Mouse (Mus musculus) forebrain, embryonic 10.5 days (tissue): ENCODE data around the gene Dalrd3. TPM values are rescaled to one million over a fixed set of nuclear protein-coding genes. Genes with fewer than 3 reads are reported as not detected.
A peak's percentile ranks its signal among the peaks of the same experiment; 100 is the strongest.

ENCODE experiments used
- DNase-seq: peaks from one replicate; pipeline ENCODE4 v3.0.0-alpha.2; 2017; ENCODE audit warnings: low spot score; ENCODE audit errors: extremely low spot score
- H3K27ac ChIP-seq: fragments of 300-500 bp; sonication (generic); 2 replicates; pipeline ENCODE4 v1.5.1; 2016; ENCODE audit warnings: mild to moderate bottlenecking
- H3K27me3 ChIP-seq: fragments of 300-500 bp; sonication (generic); 2 replicates; pipeline ENCODE4 v1.6.1; 2016; ENCODE audit warnings: mild to moderate bottlenecking; ENCODE audit not compliant: poor library complexity, severe bottlenecking
- H3K36me3 ChIP-seq: fragments of 300-500 bp; sonication (generic); replicated peaks from 2 replicates; pipeline ENCODE4 v1.6.1; 2016; ENCODE audit warnings: mild to moderate bottlenecking, moderate library complexity
- H3K4me1 ChIP-seq: fragments of 300-500 bp; sonication (generic); 2 replicates; pipeline ENCODE4 v1.6.1; 2016
- H3K4me3 ChIP-seq: fragments of 300-500 bp; sonication (generic); 2 replicates; pipeline ENCODE4 v1.5.1; 2016; ENCODE audit warnings: mild to moderate bottlenecking, moderate library complexity
- H3K9me3 ChIP-seq: fragments of 300-500 bp; sonication (generic); 2 replicates; pipeline ENCODE4 v1.6.1; 2016; ENCODE audit warnings: mild to moderate bottlenecking, moderate library complexity
- WGBS: fragments of 180-500 bp; shearing (Covaris S2); methylation state at CpG from one replicate; pipeline ENCODE4 v1.1.7; 2016; 5-methylcytosine and 5-hydroxymethylcytosine counted together
- polyA plus RNA-seq: library from polyadenylated mRNA; unstranded; fragments of >200 nt; fragmentation: Nextera tagmentation; extraction: Ambion mirVana; gene quantifications from 2 replicates; pipeline ENCODE4 v1.2.1, GENCODE M21; 2016

Dalrd3 gene
- 192 and 201 TPM in 2 replicates for polyA plus RNA-seq

GRCm38 (mm10) chr9:108569381-108570206, at the start of gene Dalrd3:
Gene Dalrd3 (plus strand): TSS chr9:108569886.
- no peaks in the 10 kb centered on the region for H3K9me3 ChIP-seq
- peak within 1 kb of the TSS; percentile 80 for H3K27ac ChIP-seq
- DNase-seq = peak; percentile 94
- H3K4me1 ChIP-seq = peaks cover 75% of the 10 kb centered on the region
- H3K27me3 ChIP-seq = no peaks in the 10 kb centered on the region
- peak within 1 kb of the TSS; percentile 64 for H3K4me3 ChIP-seq
- peaks cover 60% of the 10 kb centered on the region for H3K36me3 ChIP-seq
- 7% methylated on average over 42 of the region's 42 CpGs for WGBS

GRCm38 (mm10) chr9:108521604-108522003, 48.1 kb upstream of the Dalrd3 start:
- Histone ChIP-seq H3K27ac (no peak overlapping the region), H3K4me1 (peaks cover 34% of the 10 kb centered on the region), H3K36me3 (peaks cover 51% of the 10 kb centered on the region), H3K27me3 (no peaks in the 10 kb centered on the region), H3K9me3 (no peaks in the 10 kb centered on the region), H3K4me3 (no peak overlapping the region)
- WGBS = 84% methylated on average over 2 of the region's 2 CpGs
- no peak for DNase-seq

DNA sequence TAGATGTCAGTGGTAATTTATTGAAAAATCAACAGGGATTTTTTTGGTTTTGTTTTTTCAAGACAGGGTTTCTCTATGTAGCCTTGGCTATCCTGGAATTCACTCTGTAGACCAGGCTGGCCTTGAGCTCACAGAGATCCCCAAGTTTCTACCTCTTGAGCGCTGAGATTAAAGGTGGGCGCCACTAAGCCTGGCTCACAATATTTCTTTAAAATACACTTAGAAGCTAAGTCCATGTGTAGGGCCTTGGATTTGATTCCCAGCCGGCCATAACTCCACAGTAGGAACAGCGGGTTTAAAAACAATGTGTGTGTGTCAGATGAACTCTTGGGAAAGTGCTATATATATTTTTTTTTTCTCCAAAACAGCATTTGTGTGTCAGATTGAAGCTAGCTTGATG, 46.3 kb upstream of the Dalrd3 start:
- 98% methylated on average over 4 of the region's 4 CpGs for WGBS
- H3K4me1 ChIP-seq = peaks cover 28% of the 10 kb centered on the region
- H3K27me3 ChIP-seq = no peaks in the 10 kb centered on the region
- DNase-seq = no peak
- peaks cover 64% of the 10 kb centered on the region for H3K36me3 ChIP-seq
- H3K27ac ChIP-seq = no peak overlapping the region
- H3K9me3 ChIP-seq = no peaks in the 10 kb centered on the region
- H3K4me3 ChIP-seq = no peak overlapping the region

- no peak for DNase-seq
- H3K27ac ChIP-seq = no peak overlapping the region
- H3K27me3 ChIP-seq = no peaks in the 10 kb centered on the region
- 93% methylated on average over 3 of the region's 3 CpGs for WGBS
- H3K36me3 ChIP-seq = peaks cover 70% of the 10 kb centered on the region
- H3K9me3 ChIP-seq = no peaks in the 10 kb centered on the region
- no peak overlapping the region for H3K4me3 ChIP-seq
- H3K4me1 ChIP-seq = peaks cover 10% of the 10 kb centered on the region
Measured at GRCm38 (mm10) chr9:108525400-108525799, 44.3 kb upstream of the Dalrd3 start.

- no peak overlapping the region for H3K27ac ChIP-seq
- peaks cover 89% of the 10 kb centered on the region for H3K36me3 ChIP-seq
- no peak overlapping the region for H3K4me3 ChIP-seq
- WGBS = 92% methylated on average over 1 of the region's 1 CpGs
- H3K27me3 ChIP-seq = no peaks in the 10 kb centered on the region
- H3K4me1 ChIP-seq = no peaks in the 10 kb centered on the region
- no peak for DNase-seq
- no peaks in the 10 kb centered on the region for H3K9me3 ChIP-seq
Measured at GRCm38 (mm10) chr9:108530954-108531353, 38.7 kb upstream of the Dalrd3 start.

GRCm38 (mm10) chr9:108531496-108531895, 38.2 kb upstream of the Dalrd3 start:
- DNase-seq = no peak
- H3K27me3 ChIP-seq = no peaks in the 10 kb centered on the region
- no peak overlapping the region for H3K4me3 ChIP-seq
- no peaks in the 10 kb centered on the region for H3K9me3 ChIP-seq
- no peak overlapping the region for H3K27ac ChIP-seq
- peaks cover 94% of the 10 kb centered on the region for H3K36me3 ChIP-seq
- 92% methylated on average over 1 of the region's 1 CpGs for WGBS
- H3K4me1 ChIP-seq = no peaks in the 10 kb centered on the region

DNA sequence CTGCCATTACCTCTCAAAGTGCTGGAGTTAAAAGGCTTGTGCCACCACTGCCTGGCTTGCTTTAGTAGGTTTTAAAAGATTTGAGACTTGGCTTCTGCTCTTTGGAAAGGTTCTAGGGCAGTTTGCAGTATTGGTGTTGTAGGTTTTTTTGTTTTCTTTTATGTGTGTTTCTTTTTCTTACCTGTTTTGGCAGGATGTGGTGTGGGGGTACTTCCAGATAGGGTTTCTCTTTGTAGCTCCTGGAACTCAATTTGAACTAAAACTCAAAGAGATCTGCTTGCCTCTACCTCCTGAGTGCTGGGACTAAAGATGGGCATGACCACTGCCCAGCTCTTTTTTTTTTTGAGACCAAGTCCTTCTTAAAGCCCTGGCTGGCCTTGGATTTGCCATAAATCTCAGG, 28.8 kb upstream of the Dalrd3 start:
- Histone ChIP-seq H3K27me3 (no peaks in the 10 kb centered on the region), H3K36me3 (peaks cover 98% of the 10 kb centered on the region)

DNA sequence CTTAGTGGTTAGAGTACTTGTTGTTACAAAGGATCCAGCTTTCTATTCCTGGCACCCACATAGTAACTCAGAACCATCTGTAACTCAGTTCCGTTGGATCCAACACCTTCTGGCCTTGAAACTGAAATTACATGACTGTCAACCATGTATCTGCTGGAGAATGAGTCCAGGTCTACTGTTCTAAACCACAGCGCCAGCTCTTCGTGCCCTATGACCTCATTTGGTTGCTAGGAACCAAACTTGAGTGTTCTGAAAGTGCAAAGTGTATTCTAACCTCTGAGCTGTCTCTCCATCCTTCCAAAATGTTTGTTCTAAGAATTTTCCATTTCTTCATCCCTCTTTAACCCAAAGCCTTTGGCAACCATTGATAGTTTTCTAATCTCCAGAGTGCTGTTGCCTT, 23.7 kb upstream of the Dalrd3 start:
- no peak overlapping the region for H3K27ac ChIP-seq
- H3K4me1 ChIP-seq = no peaks in the 10 kb centered on the region
- DNase-seq = no peak
- no peak overlapping the region for H3K4me3 ChIP-seq
- WGBS = 96% methylated on average over 3 of the region's 3 CpGs
- H3K9me3 ChIP-seq = no peaks in the 10 kb centered on the region
- peaks cover 98% of the 10 kb centered on the region for H3K36me3 ChIP-seq
- no peaks in the 10 kb centered on the region for H3K27me3 ChIP-seq

More for the DNA sequence above, 28.8 kb upstream of the Dalrd3 start:
- Histone ChIP-seq H3K9me3 (no peaks in the 10 kb centered on the region), H3K4me3 (no peak overlapping the region), H3K27ac (no peak overlapping the region), H3K4me1 (no peaks in the 10 kb centered on the region)
- DNase-seq = no peak

DNA sequence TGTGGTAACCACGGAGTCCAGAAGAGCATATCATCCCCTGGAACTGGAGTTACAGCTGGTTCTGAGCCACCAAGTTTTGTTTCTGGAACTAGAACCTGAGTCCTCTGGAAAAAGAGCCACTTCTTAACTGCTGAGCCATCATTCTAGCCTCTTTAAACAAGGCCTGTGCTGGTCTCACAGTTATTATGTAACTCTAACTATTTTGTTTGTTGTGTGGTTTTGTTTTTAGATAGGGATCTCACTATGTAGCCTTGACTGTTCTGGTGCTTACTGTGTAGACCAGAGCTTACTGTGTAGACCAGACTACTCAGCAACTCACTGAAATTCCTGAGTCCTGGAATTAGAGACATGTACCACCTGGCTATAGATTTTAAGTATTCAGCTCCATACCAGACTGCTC, 22.8 kb upstream of the Dalrd3 start:
- H3K4me1 ChIP-seq = no peaks in the 10 kb centered on the region
- H3K36me3 ChIP-seq = peaks cover 98% of the 10 kb centered on the region
- H3K9me3 ChIP-seq = no peaks in the 10 kb centered on the region
- H3K4me3 ChIP-seq = no peak overlapping the region
- DNase-seq = no peak
- no peaks in the 10 kb centered on the region for H3K27me3 ChIP-seq
- 93% methylated on average over 1 of the region's 1 CpGs for WGBS
- H3K27ac ChIP-seq = no peak overlapping the region

DNA sequence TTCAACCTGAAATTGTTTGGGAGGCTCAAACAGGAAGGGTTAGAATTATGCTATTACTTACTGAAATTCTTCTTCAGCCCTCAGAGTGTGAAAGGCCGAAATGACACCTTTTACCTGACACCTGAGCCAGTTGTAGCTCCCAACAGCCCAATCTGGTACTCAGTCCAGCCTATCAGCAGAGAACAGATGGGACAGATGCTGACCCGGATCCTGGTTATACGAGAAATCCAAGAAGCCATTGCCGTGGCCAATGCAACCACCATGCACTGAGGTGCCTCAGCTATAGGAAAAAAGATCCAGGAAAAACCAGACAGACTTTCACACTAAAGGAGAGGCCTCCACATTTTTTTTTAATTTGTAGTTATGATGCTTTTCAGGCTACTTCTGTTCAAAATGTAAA, 10.5 kb upstream of the Dalrd3 start:
- Histone ChIP-seq H3K9me3 (no peaks in the 10 kb centered on the region), H3K4me3 (no peak overlapping the region), H3K27ac (no peak overlapping the region), H3K4me1 (peaks cover 22% of the 10 kb centered on the region), H3K27me3 (no peaks in the 10 kb centered on the region), H3K36me3 (peaks cover 89% of the 10 kb centered on the region)
- DNase-seq = no peak
- 91% methylated on average over 4 of the region's 4 CpGs for WGBS

DNA sequence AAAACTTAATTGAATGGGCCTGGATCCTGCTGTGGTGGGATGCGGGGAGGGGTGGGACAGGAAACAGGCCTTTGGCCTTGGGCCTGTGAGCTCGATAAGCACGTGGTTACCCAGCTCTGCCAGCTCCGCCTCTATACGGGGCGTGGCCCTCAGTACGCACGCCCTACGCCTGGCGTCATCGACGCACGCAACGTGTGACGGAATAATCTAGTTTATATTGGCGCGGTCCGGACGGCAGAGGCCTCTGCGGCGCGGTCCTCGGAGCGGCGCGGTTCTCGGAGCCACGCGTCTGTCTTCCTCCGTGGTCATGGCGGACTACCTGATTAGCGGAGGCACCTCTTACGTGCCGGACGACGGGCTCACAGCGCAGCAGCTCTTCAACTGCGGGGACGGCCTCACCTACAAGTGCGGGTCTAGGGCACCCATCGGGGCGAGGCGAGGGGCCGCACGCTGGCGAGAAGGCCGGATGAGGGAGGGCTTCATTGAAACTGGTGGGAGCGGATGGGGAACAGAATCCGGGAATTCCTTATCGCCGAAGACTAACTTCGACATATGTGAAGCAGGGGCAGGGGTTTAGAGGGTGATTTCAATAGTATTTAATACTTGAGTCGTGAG, 9.4 kb upstream of the Dalrd3 start, which contains the start of gene Impdh2:
TSS of gene Impdh2 (plus strand) at position 60 of the 615 bp plus-strand sequence.
- Histone ChIP-seq H3K27me3 (no peaks in the 10 kb centered on the region), H3K4me3 (peak within 1 kb of the TSS; percentile 73), H3K27ac (peak within 1 kb of the TSS; percentile 88), H3K4me1 (peaks cover 22% of the 10 kb centered on the region), H3K36me3 (peaks cover 89% of the 10 kb centered on the region), H3K9me3 (no peaks in the 10 kb centered on the region)
- WGBS = under 1% methylated on average over 53 of the region's 53 CpGs
- DNase-seq = peak; percentile 95

GRCm38 (mm10) chr9:108563671-108564070, 6.0 kb upstream of the Dalrd3 start:
- Histone ChIP-seq H3K36me3 (peaks cover 65% of the 10 kb centered on the region), H3K27ac (no peak overlapping the region), H3K4me1 (peaks cover 54% of the 10 kb centered on the region), H3K9me3 (no peaks in the 10 kb centered on the region), H3K27me3 (no peaks in the 10 kb centered on the region), H3K4me3 (no peak overlapping the region)
- DNase-seq = no peak
- 97% methylated on average over 8 of the region's 8 CpGs for WGBS

GRCm38 (mm10) chr9:108564131-108564530, 5.6 kb upstream of the Dalrd3 start:
- Histone ChIP-seq H3K4me3 (no peak overlapping the region; the same call in 1 of the 2 replicates), H3K27me3 (no peaks in the 10 kb centered on the region), H3K36me3 (peaks cover 60% of the 10 kb centered on the region), H3K9me3 (no peaks in the 10 kb centered on the region), H3K4me1 (peaks cover 58% of the 10 kb centered on the region), H3K27ac (no peak overlapping the region)
- no peak for DNase-seq
- 86% methylated on average over 7 of the region's 7 CpGs for WGBS
